Comparison of ENCODE assay signal across 32 mouse cellular contexts in the genomic region with DNA sequence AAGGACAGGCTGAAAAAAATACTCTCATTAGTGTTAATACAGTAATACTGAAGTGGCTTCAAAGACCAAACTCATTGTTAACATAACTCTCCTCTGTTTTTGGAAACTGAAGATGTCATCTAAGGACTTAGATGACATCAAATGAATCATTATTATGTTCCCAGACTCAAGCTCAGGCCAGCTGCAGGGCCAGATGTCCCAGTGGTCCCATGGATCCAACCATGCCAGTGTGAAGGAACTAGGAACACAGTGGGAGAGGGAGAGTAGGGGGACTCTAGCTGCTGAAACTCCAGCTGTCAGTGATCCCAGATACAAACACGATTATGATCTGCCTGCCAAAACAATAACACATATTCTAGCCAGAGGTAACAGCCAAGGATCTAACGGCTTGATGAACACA. TPM values are rescaled to one million over a fixed set of nuclear protein-coding genes. Genes with fewer than 3 reads are reported as not detected.
DNase-seq lines count a peak whose midpoint lies in the region; ATAC-seq and TF ChIP-seq lines count a peak whose summit lies in the region.
"Had no signal": no experiment of that assay in that cellular context is flagged by ENCODE, and none has a peak within 500 bp of the region (broad histone marks: within the 10 kb centered on the region; RNA-seq: fewer than 3 reads in every experiment).

No protein-coding gene starts in this region.

- no peaks in the 10 kb centered on the region for H3K9me3 ChIP-seq in heart, embryonic 11.5 days (replicated peaks; ENCODE audit: control insufficient read depth, low read length)
- H3K9me3 ChIP-seq: embryonic facial prominence, embryonic 12.5 days; embryonic facial prominence, embryonic 15.5 days; G1E; heart, embryonic 13.5 days had no signal

- no peak overlapping the region for H3K4me3 ChIP-seq in gastrocnemius, adult 2 months
- no peak overlapping the region for H3K4me3 ChIP-seq in heart, embryonic 11.5 days (ENCODE audit: low read depth, low read length)
- H3K4me3 ChIP-seq: embryonic facial prominence, embryonic 12.5 days; embryonic facial prominence, embryonic 15.5 days; heart, embryonic 13.5 days had no signal

- no peaks in the 10 kb centered on the region for H3K27me3 ChIP-seq in heart, embryonic 11.5 days (ENCODE audit: control insufficient read depth, insufficient read depth, low read length)
- H3K27me3 ChIP-seq: embryonic facial prominence, embryonic 12.5 days; embryonic facial prominence, embryonic 15.5 days; heart, embryonic 13.5 days had no signal

- H3K36me3 ChIP-seq in heart, embryonic 11.5 days (ENCODE audit: control insufficient read depth, insufficient read depth, low read length) = no peaks in the 10 kb centered on the region
- H3K36me3 ChIP-seq: embryonic facial prominence, embryonic 12.5 days; embryonic facial prominence, embryonic 15.5 days; G1E; heart, embryonic 13.5 days had no signal

- peak overlapping the region; percentile 38 for H3K27ac ChIP-seq in gastrocnemius, adult 2 months
- no peak overlapping the region for H3K27ac ChIP-seq in heart, embryonic 11.5 days (ENCODE audit: low read depth, low read length)
- H3K27ac ChIP-seq: embryonic facial prominence, embryonic 12.5 days; embryonic facial prominence, embryonic 15.5 days; heart, embryonic 13.5 days; hindbrain, embryonic 14.5 days; hindbrain, postnatal 0 days had no signal

- no peaks in the 10 kb centered on the region for H3K4me1 ChIP-seq in heart, embryonic 11.5 days (ENCODE audit: control insufficient read depth, insufficient read depth, low read length)
- H3K4me1 ChIP-seq: embryonic facial prominence, embryonic 12.5 days had no signal

- no peak for ATAC-seq in heart, embryonic 11.5 days (replicated peaks; ENCODE audit: insufficient number of reproducible peaks, low FRiP score, low TSS enrichment)
- ATAC-seq: forebrain, embryonic 14.5 days; forebrain, postnatal 0 days; hindbrain, postnatal 0 days; inflammation-experienced regulatory T-cells, adult 6 months; Patski had no signal

- intact Hi-C loops in gastrocnemius, adult 2 months (cut with DNase I) = no loop called here

- no peak for TF ChIP-seq CTCF in gastrocnemius, adult 2 months (IDR thresholded peaks at IDR 0.05)

- WGBS in heart, embryonic 11.5 days (ENCODE audit: insufficient replicate concordance) = 70% methylated on average over 2 of the region's 2 CpGs

- no peak overlapping the region for H3K4me2 ChIP-seq in heart, embryonic 11.5 days
- H3K4me2 ChIP-seq: embryonic facial prominence, embryonic 12.5 days; embryonic facial prominence, embryonic 15.5 days; heart, embryonic 13.5 days; hindbrain, embryonic 14.5 days had no signal

- H3K9ac ChIP-seq in heart, embryonic 11.5 days (ENCODE audit: low read depth, low read length) = no peak overlapping the region
- H3K9ac ChIP-seq: embryonic facial prominence, embryonic 12.5 days; embryonic facial prominence, embryonic 15.5 days; forebrain, postnatal 0 days; heart, embryonic 13.5 days; hindbrain, embryonic 14.5 days had no signal

- peak; percentile 28 for DNase-seq in gastrocnemius, adult 2 months
- no peak for DNase-seq in gastrocnemius, adult 18-20 months (ENCODE audit: low spot score)
- DNase-seq in heart, adult 11 months = peak; percentile 85
- DNase-seq in kidney, postnatal 14 days = peak; percentile 15
- DNase-seq in kidney, adult 9 months = no peak
- DNase-seq in retina, embryonic 14.5 days (ENCODE audit: low spot score) = no peak
- DNase-seq: adrenal gland, postnatal 10 days; adrenal gland, postnatal 36 days; cerebellum, adult 11 months; cerebellum, adult 2 months; cerebellum, adult 9-11 months; cerebellum, postnatal 25 days; forebrain, postnatal 0 days; heart, adult 18-20 months; heart, postnatal 14 days; heart, postnatal 4 days had no signal

RNA-seq across cellular contexts. Expression of gene Icos, which starts 39.5 kb away (rescaled TPM):
- total RNA-seq in gastrocnemius, adult 2 months (2021) = under 1 TPM in 1 of 2 experiments, not detected in 1; 0.13 TPM
- total RNA-seq in gastrocnemius, adult 18-20 months (2021) = not detected
- polyA plus RNA-seq in heart, embryonic 11.5 days (2014; fragmentation: Nextera tagmentation; extraction: Ambion mirVana) = 0.14 and 0.21 TPM in 2 replicates
- total RNA-seq: adrenal gland, postnatal 36 days; hindbrain, postnatal 0 days had no signal
- polyA plus RNA-seq: cerebellum, adult 2 months; forebrain, embryonic 11.5 days; G1E had no signal

RNA-seq across cellular contexts. Expression of gene Ctla4, which starts 51.5 kb away (rescaled TPM):
- total RNA-seq in gastrocnemius, adult 2 months (2021) = under 1 TPM in 1 of 2 experiments, not detected in 1; 0.45 TPM
- under 1 TPM in 1 of 2 experiments, not detected in 1; 0.25 TPM for total RNA-seq in gastrocnemius, adult 18-20 months (2021)
- 0.09 TPM in 1 of 2 replicates, not detected in the other for polyA plus RNA-seq in heart, embryonic 11.5 days (2014; fragmentation: Nextera tagmentation; extraction: Ambion mirVana)
- total RNA-seq: adrenal gland, adult 18-20 months; adrenal gland, postnatal 36 days; common myeloid progenitor, adult 5-6 weeks; gastrocnemius, postnatal 4 days; heart, postnatal 4 days; hindbrain, postnatal 0 days had no signal
- polyA plus RNA-seq: cerebellum, adult 2 months; embryonic facial prominence, embryonic 12.5 days; embryonic facial prominence, embryonic 15.5 days; forebrain, embryonic 11.5 days; forebrain, embryonic 14.5 days; forebrain, postnatal 0 days; frontal cortex, adult 2 months; G1E; hindbrain, embryonic 11.5 days; hindbrain, embryonic 14.5 days; hindbrain, postnatal 0 days; Patski had no signal

Comparison
In these comparisons a context has a peak if more than half of its experiments do, and no peak if none do; other contexts are left out.
1. DNase-seq: peak in gastrocnemius, adult 2 months (single experiment), heart, adult 11 months (single experiment) and kidney, postnatal 14 days (single experiment); none in gastrocnemius, adult 18-20 months (single experiment), kidney, adult 9 months (single experiment) and retina, embryonic 14.5 days (single experiment).